Mouse (Mus musculus) C2C12 (cell line): Measurements from ENCODE around the gene Plekhg6.

Source experiments
- CTCF ChIP-seq: IDR thresholded peaks from one replicate; pipeline ENCODE4 v1.5.1; 2011; ENCODE audit not compliant: control insufficient read depth, insufficient read depth, insufficient read length
- MAX ChIP-seq: IDR thresholded peaks from one replicate; pipeline ENCODE4 v1.6.1; 2011; ENCODE audit warnings: mild to moderate bottlenecking, control low read depth
- USF1 ChIP-seq: IDR thresholded peaks from one replicate; pipeline ENCODE4 v1.6.1; 2011; ENCODE audit warnings: low read depth, mild to moderate bottlenecking, control low read depth, moderate library complexity

DNA sequence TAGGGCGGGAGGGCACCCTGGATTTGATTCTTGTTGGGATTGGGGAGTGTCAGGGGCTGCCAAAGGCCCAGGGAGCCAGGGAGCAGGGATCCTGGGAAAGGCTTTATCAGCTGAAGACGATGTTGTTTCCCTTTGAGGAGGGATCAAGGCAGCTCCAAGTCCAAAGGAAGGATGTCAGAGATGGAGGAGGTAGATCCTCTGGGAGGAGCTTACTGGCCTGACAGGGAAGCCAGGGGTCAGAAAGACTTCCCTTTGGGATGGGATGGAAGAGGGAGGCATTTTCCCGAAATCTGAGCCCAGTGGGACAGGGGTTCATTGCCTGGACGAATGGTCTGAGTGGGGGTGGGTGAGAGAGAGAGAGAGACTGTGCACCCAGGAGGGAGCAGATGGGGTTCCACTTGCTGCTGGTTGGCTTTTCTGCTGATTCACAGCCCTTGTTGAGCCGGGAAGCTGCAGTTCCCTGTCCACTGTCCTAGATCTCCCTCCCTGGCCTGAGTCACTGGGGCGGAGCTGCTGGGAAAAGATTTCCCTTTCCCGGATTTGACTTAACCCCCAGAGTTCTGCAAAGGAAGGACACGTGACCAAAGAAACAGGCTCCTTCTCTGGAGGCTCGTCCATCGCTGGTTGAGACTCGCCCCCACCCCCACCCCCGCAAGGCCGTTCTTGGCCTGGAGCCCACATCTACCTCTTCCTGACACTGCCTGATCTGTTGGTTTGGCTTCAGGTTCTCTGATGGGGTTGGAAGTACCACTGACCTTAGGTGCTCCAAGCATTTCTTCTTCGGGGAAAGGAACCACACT, 26.0 kb downstream of the Plekhg6 start:
- TF ChIP-seq CTCF (no peak), MAX (no peak), USF1 (peak; percentile 98)
